Mouse (Mus musculus): ENCODE measurements at regions not wholly inside any gene's neighbourhood (a gene's known extent, or its start where the extent isn't known, plus 50 kb on each side); places are given as distances from the start of the nearest gene placed in this dataset.

- TF ChIP-seq CTCF (IDR thresholded peaks at IDR 0.05; ENCODE audit: control insufficient read depth, insufficient read depth, low read length) (no peak), POLR2A (IDR thresholded peaks at IDR 0.05; ENCODE audit: borderline replicate concordance, control insufficient read depth, low read depth, low read length) (no peak)
These were observed 114.7 kb upstream of the Smim23 start for GRCm38 (mm10) chr11:32939102-32939501.
